Mouse (Mus musculus): ENCODE results near the gene Casc1.

- 0 out of 2 replicates have a peak, but pooled peaks have one; percentile 21 for TF ChIP-seq CTCF (IDR thresholded peaks at IDR 0.05; ENCODE audit: low read depth)
- TF ChIP-seq EP300 (IDR thresholded peaks at IDR 0.05; ENCODE audit: low read depth) = no peak
These were observed 45.3 kb upstream of the Casc1 start for GRCm38 (mm10) chr6:145255952-145256700.

Measured in liver, embryonic 14.5 days (tissue).